Mouse (Mus musculus) left cerebral cortex, postnatal 10 days (tissue): Measurements from ENCODE around the gene Vmn2r36. TPM values are rescaled to one million over a fixed set of nuclear protein-coding genes. Genes with fewer than 3 reads are reported as not detected.
"Not testable (repeated sequence)": the region's sequence is repeated elsewhere in the genome, so short reads cannot be mapped to it uniquely, and the experiment has no call there.

Experiments
- DNase-seq, 2 experiments: peaks; one replicate each; pipeline ENCODE4 v3.0.0; 2021 to 2022; ENCODE audit warnings: low spot score in 2 of 2, mixed read lengths in 1 of 2; ENCODE audit errors: extremely low spot score in 1 of 2
- intact Hi-C: fragments of 180-260 bp; cut with DNase I; formaldehyde crosslinking; loops from one replicate; pipeline ENCODE4 v1.15.1; 2025
- total RNA-seq, 2 experiments: library from RNA; stranded (reverse); gene quantifications; 2 replicates each; pipeline ENCODE4 v1.2.3; 2021

Gene Vmn2r36
- not detected for total RNA-seq

- intact Hi-C loops, result not testable (repeated sequence)
Measured at GRCm38 (mm10) chr7:7902395-7902794, at the start of gene Vmn2r36. Vmn2r36 (minus strand) TSS chr7:7902495.

More at GRCm38 (mm10) chr7:7902395-7902794, at the start of gene Vmn2r36:
- DNase-seq, result not testable (repeated sequence)

Other genes starting within 250 kb of the Vmn2r36 start
- not detected for gene Vmn2r34, start 213.0 kb downstream of the Vmn2r36 start, total RNA-seq
- gene Vmn2r35, start 82.6 kb downstream of the Vmn2r36 start, total RNA-seq, result not detected